Mouse (Mus musculus): ENCODE measurements around the gene Disc1. TPM values are rescaled to one million over a fixed set of nuclear protein-coding genes. Genes with fewer than 3 reads are reported as not detected.
A peak's percentile ranks its signal among the peaks of the same experiment; 100 is the strongest.

Disc1 gene
- polyA plus RNA-seq, 1 experiment from 2014 or later, result 2.2 TPM

- Histone ChIP-seq H3K4me3 (ENCODE audit: low read length) (no peak overlapping the region), H3K9ac (ENCODE audit: low read depth, low read length) (no peak overlapping the region), H3K9me3 (ENCODE audit: control insufficient read depth, low read length) (no peaks in the 10 kb centered on the region), H3K36me3 (ENCODE audit: control insufficient read depth, insufficient read depth, low read length) (no peaks in the 10 kb centered on the region), H3K27me3 (ENCODE audit: control insufficient read depth, insufficient read depth, low read length) (no peaks in the 10 kb centered on the region), H3K4me2 (replicated peaks; ENCODE audit: low read depth, low read length) (no peak overlapping the region), H3K4me1 (ENCODE audit: control insufficient read depth, insufficient read depth, low read length) (peaks cover 10% of the 10 kb centered on the region; the same call in 1 of the 2 replicates), H3K27ac (ENCODE audit: low read depth, low read length) (no peak overlapping the region)
- WGBS, result 88% methylated on average over 6 of the region's 6 CpGs
- no peak for ATAC-seq (ENCODE audit: low FRiP score, low TSS enrichment)
Measured at GRCm38 (mm10) chr8:125130835-125131234, 76.8 kb downstream of the Disc1 start.

GRCm38 (mm10) chr8:125131265-125131664 lies 77.3 kb downstream of the Disc1 start:
- no peaks in the 10 kb centered on the region for H3K9me3 ChIP-seq (ENCODE audit: control insufficient read depth, low read length)
- WGBS, result 82% methylated on average over 7 of the region's 7 CpGs
- H3K9ac ChIP-seq (ENCODE audit: low read depth, low read length), result no peak overlapping the region
- H3K27ac ChIP-seq (ENCODE audit: low read depth, low read length), result no peak overlapping the region
- ATAC-seq (ENCODE audit: low FRiP score, low TSS enrichment), result no peak
- no peaks in the 10 kb centered on the region for H3K27me3 ChIP-seq (ENCODE audit: control insufficient read depth, insufficient read depth, low read length)
- no peak overlapping the region for H3K4me3 ChIP-seq (ENCODE audit: low read length)
- H3K36me3 ChIP-seq (ENCODE audit: control insufficient read depth, insufficient read depth, low read length), result no peaks in the 10 kb centered on the region
- H3K4me2 ChIP-seq (replicated peaks; ENCODE audit: low read depth, low read length), result no peak overlapping the region
- H3K4me1 ChIP-seq (ENCODE audit: control insufficient read depth, insufficient read depth, low read length), result peaks cover 10% of the 10 kb centered on the region; the same call in 1 of the 2 replicates

- H3K4me1 ChIP-seq (ENCODE audit: control insufficient read depth, insufficient read depth, low read length), result peaks cover 14% of the 10 kb centered on the region; the same call in 1 of the 2 replicates
- H3K36me3 ChIP-seq (ENCODE audit: control insufficient read depth, insufficient read depth, low read length), result no peaks in the 10 kb centered on the region
Measured at GRCm38 (mm10) chr8:125133685-125134114, 79.7 kb downstream of the Disc1 start.

GRCm38 (mm10) chr8:125134876-125135275 lies 80.9 kb downstream of the Disc1 start:
- H3K27ac ChIP-seq (ENCODE audit: low read depth, low read length), result no peak overlapping the region; the same call in 1 of the 2 replicates

More at GRCm38 (mm10) chr8:125133685-125134114, 79.7 kb downstream of the Disc1 start:
- no peak for ATAC-seq (ENCODE audit: low FRiP score, low TSS enrichment)
- H3K27me3 ChIP-seq (ENCODE audit: control insufficient read depth, insufficient read depth, low read length), result no peaks in the 10 kb centered on the region; the same call in 1 of the 2 replicates
- H3K4me3 ChIP-seq (ENCODE audit: low read length), result no peak overlapping the region
- H3K27ac ChIP-seq (ENCODE audit: low read depth, low read length), result no peak overlapping the region
- WGBS, result 50% methylated on average over 11 of the region's 11 CpGs
- no peaks in the 10 kb centered on the region for H3K9me3 ChIP-seq (ENCODE audit: control insufficient read depth, low read length)
- no peak overlapping the region for H3K4me2 ChIP-seq (replicated peaks; ENCODE audit: low read depth, low read length)
- H3K9ac ChIP-seq (ENCODE audit: low read depth, low read length), result no peak overlapping the region

GRCm38 (mm10) chr8:125139689-125140150 lies 85.7 kb downstream of the Disc1 start:
- Histone ChIP-seq H3K36me3 (ENCODE audit: control insufficient read depth, insufficient read depth, low read length) (no peaks in the 10 kb centered on the region), H3K9me3 (ENCODE audit: control insufficient read depth, low read length) (peaks cover 3% of the 10 kb centered on the region; the same call in 1 of the 2 replicates), H3K4me3 (ENCODE audit: low read length) (no peak overlapping the region), H3K27ac (ENCODE audit: low read depth, low read length) (no peak overlapping the region), H3K4me1 (ENCODE audit: control insufficient read depth, insufficient read depth, low read length) (peaks cover 23% of the 10 kb centered on the region), H3K27me3 (ENCODE audit: control insufficient read depth, insufficient read depth, low read length) (no peaks in the 10 kb centered on the region; the same call in 1 of the 2 replicates), H3K9ac (ENCODE audit: low read depth, low read length) (no peak overlapping the region), H3K4me2 (replicated peaks; ENCODE audit: low read depth, low read length) (no peak overlapping the region; the same call in 1 of the 2 replicates)
- WGBS, result 41% methylated on average over 13 of the region's 13 CpGs
- ATAC-seq (ENCODE audit: low FRiP score, low TSS enrichment), result peak; percentile 75

More at GRCm38 (mm10) chr8:125134876-125135275, 80.9 kb downstream of the Disc1 start:
- Histone ChIP-seq H3K4me3 (ENCODE audit: low read length) (no peak overlapping the region), H3K36me3 (ENCODE audit: control insufficient read depth, insufficient read depth, low read length) (no peaks in the 10 kb centered on the region), H3K4me1 (ENCODE audit: control insufficient read depth, insufficient read depth, low read length) (peaks cover 22% of the 10 kb centered on the region), H3K9ac (ENCODE audit: low read depth, low read length) (no peak overlapping the region), H3K4me2 (replicated peaks; ENCODE audit: low read depth, low read length) (no peak overlapping the region; the same call in 1 of the 2 replicates), H3K27me3 (ENCODE audit: control insufficient read depth, insufficient read depth, low read length) (no peaks in the 10 kb centered on the region; the same call in 1 of the 2 replicates), H3K9me3 (ENCODE audit: control insufficient read depth, low read length) (no peaks in the 10 kb centered on the region)
- ATAC-seq (ENCODE audit: low FRiP score, low TSS enrichment), result no peak
- 18% methylated on average over 10 of the region's 10 CpGs for WGBS

GRCm38 (mm10) chr8:125140965-125141364 lies 87.0 kb downstream of the Disc1 start:
- peaks cover 16% of the 10 kb centered on the region for H3K4me1 ChIP-seq (ENCODE audit: control insufficient read depth, insufficient read depth, low read length)
- no peak overlapping the region for H3K4me2 ChIP-seq (replicated peaks; ENCODE audit: low read depth, low read length)
- no peak overlapping the region for H3K4me3 ChIP-seq (ENCODE audit: low read length)
- ATAC-seq (ENCODE audit: low FRiP score, low TSS enrichment), result 0 out of 2 replicates have a peak, but pooled peaks have one; percentile 11
- no peak overlapping the region for H3K9ac ChIP-seq (ENCODE audit: low read depth, low read length)
- H3K27ac ChIP-seq (ENCODE audit: low read depth, low read length), result no peak overlapping the region
- no peaks in the 10 kb centered on the region; the same call in 1 of the 2 replicates for H3K27me3 ChIP-seq (ENCODE audit: control insufficient read depth, insufficient read depth, low read length)
- 81% methylated on average over 7 of the region's 7 CpGs for WGBS
- H3K36me3 ChIP-seq (ENCODE audit: control insufficient read depth, insufficient read depth, low read length), result no peaks in the 10 kb centered on the region
- H3K9me3 ChIP-seq (ENCODE audit: control insufficient read depth, low read length), result peaks cover 3% of the 10 kb centered on the region; the same call in 1 of the 2 replicates

- H3K4me2 ChIP-seq (replicated peaks; ENCODE audit: low read depth, low read length), result no peak overlapping the region
- H3K4me3 ChIP-seq (ENCODE audit: low read length), result no peak overlapping the region
- peak; percentile 92 for ATAC-seq (ENCODE audit: low FRiP score, low TSS enrichment)
- no peak overlapping the region for H3K27ac ChIP-seq (ENCODE audit: low read depth, low read length)
- no peaks in the 10 kb centered on the region for H3K9me3 ChIP-seq (ENCODE audit: control insufficient read depth, low read length)
- H3K27me3 ChIP-seq (ENCODE audit: control insufficient read depth, insufficient read depth, low read length), result peaks cover 15% of the 10 kb centered on the region; the same call in 1 of the 2 replicates
- H3K9ac ChIP-seq (ENCODE audit: low read depth, low read length), result no peak overlapping the region
- H3K36me3 ChIP-seq (ENCODE audit: control insufficient read depth, insufficient read depth, low read length), result no peaks in the 10 kb centered on the region
- WGBS, result 14% methylated on average over 20 of the region's 20 CpGs
- H3K4me1 ChIP-seq (ENCODE audit: control insufficient read depth, insufficient read depth, low read length), result peaks cover 14% of the 10 kb centered on the region
Measured at GRCm38 (mm10) chr8:125156863-125157640, 103.1 kb downstream of the Disc1 start.

- Histone ChIP-seq H3K36me3 (ENCODE audit: control insufficient read depth, insufficient read depth, low read length) (no peaks in the 10 kb centered on the region), H3K4me3 (ENCODE audit: low read length) (no peak overlapping the region), H3K27ac (ENCODE audit: low read depth, low read length) (no peak overlapping the region), H3K4me2 (replicated peaks; ENCODE audit: low read depth, low read length) (no peak overlapping the region), H3K4me1 (ENCODE audit: control insufficient read depth, insufficient read depth, low read length) (peaks cover 14% of the 10 kb centered on the region), H3K27me3 (ENCODE audit: control insufficient read depth, insufficient read depth, low read length) (peaks cover 15% of the 10 kb centered on the region; the same call in 1 of the 2 replicates), H3K9me3 (ENCODE audit: control insufficient read depth, low read length) (no peaks in the 10 kb centered on the region), H3K9ac (ENCODE audit: low read depth, low read length) (no peak overlapping the region)
- no peak for ATAC-seq (ENCODE audit: low FRiP score, low TSS enrichment)
- 31% methylated on average over 5 of the region's 5 CpGs for WGBS
Measured at GRCm38 (mm10) chr8:125157641-125158005, 103.6 kb downstream of the Disc1 start.

GRCm38 (mm10) chr8:125159387-125159786 lies 105.4 kb downstream of the Disc1 start:
- no peak overlapping the region for H3K4me2 ChIP-seq (replicated peaks; ENCODE audit: low read depth, low read length)
- H3K4me1 ChIP-seq (ENCODE audit: control insufficient read depth, insufficient read depth, low read length), result peaks cover 8% of the 10 kb centered on the region; the same call in 1 of the 2 replicates
- WGBS, result 85% methylated on average over 12 of the region's 12 CpGs
- no peaks in the 10 kb centered on the region for H3K9me3 ChIP-seq (ENCODE audit: control insufficient read depth, low read length)
- peaks cover 15% of the 10 kb centered on the region; the same call in 1 of the 2 replicates for H3K27me3 ChIP-seq (ENCODE audit: control insufficient read depth, insufficient read depth, low read length)
- H3K27ac ChIP-seq (ENCODE audit: low read depth, low read length), result no peak overlapping the region
- no peak for ATAC-seq (ENCODE audit: low FRiP score, low TSS enrichment)
- no peaks in the 10 kb centered on the region for H3K36me3 ChIP-seq (ENCODE audit: control insufficient read depth, insufficient read depth, low read length)
- no peak overlapping the region for H3K4me3 ChIP-seq (ENCODE audit: low read length)
- no peak overlapping the region for H3K9ac ChIP-seq (ENCODE audit: low read depth, low read length)

Data from kidney, embryonic 14.5 days (tissue).